Mouse (Mus musculus): ENCODE results near the gene Pih1h3b. TPM values are rescaled to one million over a fixed set of nuclear protein-coding genes. Genes with fewer than 3 reads are reported as not detected.

Gene Pih1h3b
- not detected for total RNA-seq (2021)
- long read RNA-seq, experiment 1: 0 reads
- long read RNA-seq, experiment 2: 0 reads

DNA sequence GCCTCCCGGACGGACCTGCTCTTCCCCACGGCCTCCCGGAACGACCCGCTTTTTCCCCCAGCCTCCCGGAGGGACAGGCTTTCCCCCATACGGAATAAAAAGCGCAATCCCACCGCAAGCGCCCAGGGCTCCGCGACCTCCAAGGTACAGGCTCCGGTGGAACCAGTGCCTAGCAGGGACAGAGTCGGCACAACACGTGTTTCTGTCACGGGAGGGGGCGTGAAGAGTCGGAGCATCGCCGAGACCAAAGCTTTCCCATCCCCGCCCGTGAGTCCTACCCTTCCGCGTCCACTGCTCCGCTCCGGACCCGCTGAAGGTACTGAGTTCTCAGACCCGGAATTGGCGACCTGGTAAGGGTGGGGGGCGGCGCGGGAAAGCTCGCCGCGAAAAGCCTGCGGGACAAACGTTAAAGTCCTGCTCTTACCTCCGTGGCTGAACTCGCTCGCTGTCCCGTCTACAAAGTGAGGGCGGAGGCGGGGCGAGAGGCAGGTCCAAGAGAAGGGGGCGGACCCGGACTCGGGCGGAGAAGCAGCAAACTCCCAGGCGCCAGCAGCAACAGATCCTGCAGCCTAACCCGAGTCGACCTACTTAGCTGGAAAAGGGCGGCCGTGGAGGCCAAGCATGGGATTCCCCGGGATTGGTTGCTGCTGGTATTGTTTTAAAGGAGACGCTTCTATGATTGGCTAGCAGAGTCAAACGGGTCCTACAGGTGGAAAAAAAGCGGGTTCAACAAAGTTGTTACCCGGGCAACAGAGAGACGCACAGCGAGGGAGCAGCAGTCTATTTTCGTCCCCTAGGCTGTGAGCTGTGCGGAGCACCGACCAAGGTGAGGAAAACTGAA lies at the start of gene Pih1h3b, which contains the start of gene Nup62cl:
TSS of gene Pih1h3b (plus strand) at position 745 of the 841 bp plus-strand sequence.
TSS of gene Nup62cl (minus strand) at position 578 of the 841 bp plus-strand sequence.
- intact Hi-C loops (cut with DNase I): no loop called here
- no peak for TF ChIP-seq CTCF (IDR thresholded peaks at IDR 0.05)
- DNase-seq: peak; percentile 66
- H3K27ac ChIP-seq: no peak within 1 kb of the TSS
- peak within 1 kb of the TSS; percentile 66 for H3K4me3 ChIP-seq

GRCm38 (mm10) chrX:140060886-140061874 lies 1.5 kb upstream of the Pih1h3b start:
- TF ChIP-seq CTCF (IDR thresholded peaks at IDR 0.05): no peak
- intact Hi-C loops (cut with DNase I): no loop called here
- peak; percentile 15 for DNase-seq

GRCm38 (mm10) chrX:140082535-140082934 lies 19.9 kb downstream of the Pih1h3b start:
- no peak for DNase-seq
- H3K27ac ChIP-seq: no peak overlapping the region
- H3K4me3 ChIP-seq: no peak overlapping the region
- TF ChIP-seq CTCF (IDR thresholded peaks at IDR 0.05): no peak
- intact Hi-C loops (cut with DNase I): no loop called here

More at GRCm38 (mm10) chrX:140060886-140061874, 1.5 kb upstream of the Pih1h3b start:
- Histone ChIP-seq H3K4me3 (peak overlapping the region; percentile 66), H3K27ac (no peak overlapping the region)

- intact Hi-C loops (cut with DNase I): no loop called here
- no peak for TF ChIP-seq CTCF (IDR thresholded peaks at IDR 0.05)
Measured at GRCm38 (mm10) chrX:140094066-140094465, 31.4 kb downstream of the Pih1h3b start.

More at GRCm38 (mm10) chrX:140094066-140094465, 31.4 kb downstream of the Pih1h3b start:
- Histone ChIP-seq H3K4me3 (no peak overlapping the region), H3K27ac (no peak overlapping the region)
- DNase-seq: no peak

Other genes starting within 250 kb of the Pih1h3b start
- 1 to 10 TPM; 4.0 to 4.3 TPM for gene Morc4, start 191.2 kb upstream of the Pih1h3b start, total RNA-seq (2021)
- 1 to 10 TPM; 5.4 to 7.0 TPM for gene Rbm41, start 64.3 kb upstream of the Pih1h3b start, total RNA-seq (2021)
- gene Nup62cl, start 167 bp upstream of the Pih1h3b start, total RNA-seq (2021): not detected

Measured in gastrocnemius, adult 2 months (tissue).